Mouse (Mus musculus): ENCODE measurements at regions not wholly inside any gene's neighbourhood (a gene's known extent, or its start where the extent isn't known, plus 50 kb on each side); places are given as distances from the start of the nearest gene placed in this dataset.

- Histone ChIP-seq H3K27ac (no peak overlapping the region), H3K27me3 (no peaks in the 10 kb centered on the region), H3K4me1 (replicated peaks) (peaks cover 24% of the 10 kb centered on the region), H3K9ac (no peak overlapping the region), H3K4me2 (no peak overlapping the region), H3K9me3 (replicated peaks) (no peaks in the 10 kb centered on the region), H3K4me3 (no peak overlapping the region), H3K36me3 (no peaks in the 10 kb centered on the region)
- WGBS, result 72% methylated on average over 8 of the region's 8 CpGs
- ATAC-seq (replicated peaks; ENCODE audit: insufficient number of reproducible peaks, insufficient read depth, low FRiP score, low read depth), result no peak
These were observed 52.9 kb upstream of the Errfi1 start for GRCm38 (mm10) chr4:150800774-150801173.

- Histone ChIP-seq H3K27me3 (no peaks in the 10 kb centered on the region), H3K9ac (no peak overlapping the region), H3K9me3 (replicated peaks) (no peaks in the 10 kb centered on the region), H3K4me3 (no peak overlapping the region), H3K36me3 (no peaks in the 10 kb centered on the region), H3K27ac (peak overlapping the region; percentile 56), H3K4me1 (replicated peaks) (peaks cover 24% of the 10 kb centered on the region), H3K4me2 (peak overlapping the region; percentile 28)
- peak; percentile 18 for ATAC-seq (replicated peaks; ENCODE audit: insufficient number of reproducible peaks, insufficient read depth, low FRiP score, low read depth)
- 19% methylated on average over 22 of the region's 22 CpGs for WGBS
These were observed 53.9 kb upstream of the Errfi1 start for GRCm38 (mm10) chr4:150799550-150800398.

GRCm38 (mm10) chr4:150798783-150799530, 54.8 kb upstream of the Errfi1 start:
- H3K27ac ChIP-seq, result peak overlapping the region; percentile 56
- WGBS, result 24% methylated on average over 13 of the region's 13 CpGs
- H3K4me1 ChIP-seq (replicated peaks), result peaks cover 24% of the 10 kb centered on the region
- H3K9ac ChIP-seq, result no peak overlapping the region
- peak; percentile 55; the same call in 1 of the 2 replicates for ATAC-seq (replicated peaks; ENCODE audit: insufficient number of reproducible peaks, insufficient read depth, low FRiP score, low read depth)
- H3K4me2 ChIP-seq, result peak overlapping the region; percentile 28
- no peak overlapping the region for H3K4me3 ChIP-seq
- H3K9me3 ChIP-seq (replicated peaks), result no peaks in the 10 kb centered on the region
- no peaks in the 10 kb centered on the region for H3K27me3 ChIP-seq
- no peaks in the 10 kb centered on the region for H3K36me3 ChIP-seq

DNA sequence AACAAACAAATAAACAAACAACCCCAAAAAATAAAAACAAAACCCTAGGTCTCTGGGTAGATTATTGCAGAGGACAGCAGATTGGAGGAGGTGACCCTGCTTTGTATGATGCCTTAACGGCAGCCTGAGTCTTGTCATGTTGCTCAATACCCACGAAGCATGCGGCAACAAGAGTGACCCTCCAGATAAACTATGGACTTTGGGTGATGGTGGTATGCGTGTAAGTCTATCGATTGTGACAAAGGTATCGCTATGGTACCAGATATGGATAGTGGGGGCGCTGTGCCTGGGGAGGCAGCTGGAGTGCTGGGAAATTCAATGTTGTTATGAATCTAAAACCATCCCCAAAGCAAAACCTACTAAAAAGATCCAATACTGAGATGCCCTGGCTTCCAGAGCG, 55.4 kb upstream of the Errfi1 start:
- Histone ChIP-seq H3K4me2 (no peak overlapping the region), H3K36me3 (no peaks in the 10 kb centered on the region), H3K27me3 (no peaks in the 10 kb centered on the region), H3K4me1 (replicated peaks) (peaks cover 24% of the 10 kb centered on the region), H3K9ac (no peak overlapping the region), H3K27ac (peak overlapping the region; percentile 56; the same call in 1 of the 2 replicates), H3K4me3 (no peak overlapping the region), H3K9me3 (replicated peaks) (no peaks in the 10 kb centered on the region)
- 78% methylated on average over 8 of the region's 8 CpGs for WGBS
- ATAC-seq (replicated peaks; ENCODE audit: insufficient number of reproducible peaks, insufficient read depth, low FRiP score, low read depth), result no peak

DNA sequence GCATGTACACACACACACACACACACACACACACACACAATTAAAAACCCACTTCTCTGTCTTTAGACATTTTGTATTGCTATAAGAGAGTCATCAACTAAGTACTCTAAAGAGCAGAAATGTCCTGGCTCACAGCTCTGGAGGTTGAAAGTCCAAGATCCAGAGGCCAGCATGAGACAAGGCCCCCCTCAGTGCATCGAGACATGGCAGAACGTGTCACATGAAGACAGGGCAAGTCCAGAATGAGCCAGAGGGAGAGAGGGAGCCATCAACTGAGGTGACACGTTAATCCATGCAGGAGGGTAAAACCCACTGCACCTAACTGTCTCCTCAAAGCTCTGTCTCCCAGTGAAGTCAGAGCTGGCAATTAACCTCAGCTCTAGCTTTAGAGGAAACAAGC, 56.7 kb upstream of the Errfi1 start:
- Histone ChIP-seq H3K27me3 (no peaks in the 10 kb centered on the region), H3K36me3 (no peaks in the 10 kb centered on the region), H3K27ac (no peak overlapping the region), H3K9me3 (replicated peaks) (no peaks in the 10 kb centered on the region), H3K4me2 (no peak overlapping the region), H3K9ac (no peak overlapping the region), H3K4me1 (replicated peaks) (peaks cover 24% of the 10 kb centered on the region), H3K4me3 (no peak overlapping the region)
- 75% methylated on average over 3 of the region's 3 CpGs for WGBS
- ATAC-seq (replicated peaks; ENCODE audit: insufficient number of reproducible peaks, insufficient read depth, low FRiP score, low read depth), result no peak

DNA sequence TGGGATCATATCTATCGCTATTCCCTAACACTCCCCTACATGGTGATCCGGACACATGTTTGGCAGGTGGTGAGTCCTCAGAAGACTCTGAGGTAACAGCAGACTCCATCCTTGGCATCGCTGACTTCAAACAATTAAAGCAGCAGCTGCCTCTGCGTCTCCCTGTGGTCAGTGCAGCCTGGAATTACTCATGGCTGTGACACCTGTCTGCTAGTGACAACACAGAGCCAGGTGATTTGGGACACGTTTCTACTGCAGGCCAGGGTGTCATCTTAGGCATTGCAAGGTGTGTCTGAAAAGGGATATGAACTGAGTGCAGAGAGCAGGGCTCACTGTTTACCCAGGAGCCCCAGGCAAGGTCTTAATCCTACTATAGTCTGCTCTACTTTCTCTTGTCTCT, 58.8 kb upstream of the Errfi1 start:
- WGBS, result 56% methylated on average over 5 of the region's 5 CpGs
- no peak overlapping the region for H3K4me3 ChIP-seq
- H3K4me1 ChIP-seq (replicated peaks), result peaks cover 16% of the 10 kb centered on the region
- no peak overlapping the region for H3K9ac ChIP-seq
- no peaks in the 10 kb centered on the region for H3K27me3 ChIP-seq
- H3K27ac ChIP-seq, result no peak overlapping the region
- no peak overlapping the region for H3K4me2 ChIP-seq
- no peaks in the 10 kb centered on the region for H3K36me3 ChIP-seq
- no peaks in the 10 kb centered on the region for H3K9me3 ChIP-seq (replicated peaks)
- ATAC-seq (replicated peaks; ENCODE audit: insufficient number of reproducible peaks, insufficient read depth, low FRiP score, low read depth), result no peak

- peaks cover 11% of the 10 kb centered on the region for H3K4me1 ChIP-seq (replicated peaks)
- ATAC-seq (replicated peaks; ENCODE audit: insufficient number of reproducible peaks, insufficient read depth, low FRiP score, low read depth), result no peak
- H3K9ac ChIP-seq, result no peak overlapping the region
- H3K36me3 ChIP-seq, result no peaks in the 10 kb centered on the region
- no peak overlapping the region for H3K4me2 ChIP-seq
- no peaks in the 10 kb centered on the region for H3K27me3 ChIP-seq
- 66% methylated on average over 9 of the region's 9 CpGs for WGBS
- H3K4me3 ChIP-seq, result no peak overlapping the region
- H3K9me3 ChIP-seq (replicated peaks), result no peaks in the 10 kb centered on the region
- H3K27ac ChIP-seq, result no peak overlapping the region
These were observed 59.4 kb upstream of the Errfi1 start for GRCm38 (mm10) chr4:150794257-150794794.

DNA sequence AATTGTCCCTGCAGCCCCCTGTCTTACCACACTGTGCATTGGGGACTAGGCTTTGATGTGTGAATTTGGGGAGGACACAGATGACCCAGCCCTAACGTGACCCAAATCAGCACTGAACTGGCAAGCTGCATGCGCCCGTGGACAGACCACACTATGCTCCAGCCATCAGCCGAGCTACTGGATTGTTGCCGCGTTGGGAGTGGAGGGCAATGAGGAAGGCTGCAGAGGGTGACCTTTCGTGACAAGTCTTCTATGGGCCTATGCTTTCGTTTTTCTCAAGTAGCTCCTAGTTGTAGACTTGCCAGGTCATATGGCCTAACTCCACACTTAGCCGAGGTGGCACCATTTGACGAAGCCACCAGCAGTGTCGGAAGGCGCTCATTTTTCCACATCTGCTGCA, 60.6 kb upstream of the Errfi1 start:
- WGBS, result 86% methylated on average over 12 of the region's 12 CpGs
- Histone ChIP-seq H3K4me2 (no peak overlapping the region), H3K9ac (no peak overlapping the region), H3K27me3 (no peaks in the 10 kb centered on the region), H3K36me3 (no peaks in the 10 kb centered on the region), H3K4me1 (replicated peaks) (no peaks in the 10 kb centered on the region), H3K9me3 (replicated peaks) (no peaks in the 10 kb centered on the region), H3K27ac (no peak overlapping the region), H3K4me3 (no peak overlapping the region)
- no peak for ATAC-seq (replicated peaks; ENCODE audit: insufficient number of reproducible peaks, insufficient read depth, low FRiP score, low read depth)

DNA sequence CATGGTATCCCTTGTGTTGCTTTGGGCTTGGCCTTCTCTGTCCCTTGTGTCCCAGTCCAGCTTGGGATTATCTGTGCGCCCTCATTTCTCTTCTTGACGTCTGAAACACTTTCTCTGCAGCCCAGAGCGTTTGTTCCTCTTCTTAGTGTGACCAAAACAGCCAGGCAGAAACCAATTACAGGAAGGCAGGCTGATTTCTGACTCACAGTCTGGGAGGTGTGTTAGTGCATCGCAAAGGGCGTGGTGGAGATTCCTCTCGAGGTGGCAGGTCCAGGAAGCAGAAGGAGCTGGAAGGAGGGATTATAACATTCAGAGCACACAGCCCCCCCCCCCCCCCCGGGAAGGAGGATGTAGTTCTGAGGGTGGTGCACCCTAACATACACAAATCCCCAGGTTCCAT, 64.6 kb upstream of the Errfi1 start:
- no peak overlapping the region for H3K4me2 ChIP-seq
- H3K36me3 ChIP-seq, result no peaks in the 10 kb centered on the region
- H3K4me3 ChIP-seq, result no peak overlapping the region
- no peak overlapping the region for H3K9ac ChIP-seq
- no peaks in the 10 kb centered on the region for H3K27me3 ChIP-seq
- H3K4me1 ChIP-seq (replicated peaks), result 0 out of 2 replicates have a peak, but pooled peaks cover 3% of the 10 kb centered on the region
- no peaks in the 10 kb centered on the region for H3K9me3 ChIP-seq (replicated peaks)
- WGBS, result 57% methylated on average over 7 of the region's 7 CpGs
- no peak overlapping the region for H3K27ac ChIP-seq
- ATAC-seq (replicated peaks; ENCODE audit: insufficient number of reproducible peaks, insufficient read depth, low FRiP score, low read depth), result no peak

- Histone ChIP-seq H3K9ac (no peak overlapping the region), H3K4me3 (no peak overlapping the region), H3K36me3 (no peaks in the 10 kb centered on the region), H3K4me2 (no peak overlapping the region), H3K9me3 (replicated peaks) (no peaks in the 10 kb centered on the region), H3K27ac (no peak overlapping the region), H3K4me1 (replicated peaks) (0 out of 2 replicates have a peak, but pooled peaks cover 3% of the 10 kb centered on the region), H3K27me3 (no peaks in the 10 kb centered on the region)
- no peak for ATAC-seq (replicated peaks; ENCODE audit: insufficient number of reproducible peaks, insufficient read depth, low FRiP score, low read depth)
- 66% methylated on average over 6 of the region's 6 CpGs for WGBS
These were observed 66.6 kb upstream of the Errfi1 start for GRCm38 (mm10) chr4:150787113-150787512.

DNA sequence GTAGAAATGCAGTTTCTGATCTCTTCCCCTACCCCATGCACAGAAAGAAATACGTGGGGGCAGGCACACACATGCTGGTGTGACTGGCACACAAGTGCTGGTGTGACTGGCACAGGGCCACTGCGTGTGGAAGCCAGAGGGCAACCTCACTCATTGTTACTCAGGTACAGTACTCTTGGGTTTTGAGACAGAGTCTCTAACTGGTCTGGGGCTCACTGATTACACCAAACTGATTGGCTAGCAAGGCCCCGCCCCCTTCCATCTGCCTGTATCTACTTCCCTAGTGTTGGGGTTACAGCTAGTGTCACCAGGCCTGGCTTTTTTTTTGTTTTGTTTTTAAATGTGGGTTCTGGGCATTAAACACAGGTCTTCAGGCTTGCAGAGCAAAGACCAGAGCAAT, 67.1 kb upstream of the Errfi1 start:
- H3K4me3 ChIP-seq, result no peak overlapping the region
- no peaks in the 10 kb centered on the region for H3K9me3 ChIP-seq (replicated peaks)
- 0 out of 2 replicates have a peak, but pooled peaks cover 3% of the 10 kb centered on the region for H3K4me1 ChIP-seq (replicated peaks)
- H3K4me2 ChIP-seq, result no peak overlapping the region
- no peak overlapping the region for H3K27ac ChIP-seq
- ATAC-seq (replicated peaks; ENCODE audit: insufficient number of reproducible peaks, insufficient read depth, low FRiP score, low read depth), result no peak
- no peaks in the 10 kb centered on the region for H3K36me3 ChIP-seq
- no peak overlapping the region for H3K9ac ChIP-seq
- WGBS, result 77% methylated on average over 3 of the region's 3 CpGs
- no peaks in the 10 kb centered on the region for H3K27me3 ChIP-seq

All from heart, embryonic 15.5 days (tissue).